Mouse (Mus musculus) erythroid progenitor cell, adult 5-6 weeks (primary cell): Measurements from ENCODE around the gene Kdm5a. TPM values are rescaled to one million over a fixed set of nuclear protein-coding genes. Genes with fewer than 3 reads are reported as not detected.

ENCODE experiments used
- ATAC-seq: replicated peaks from 2 replicates; pipeline ENCODE4 v1.8.0; 2016; ENCODE audit warnings: moderate number of reproducible peaks, mild to moderate bottlenecking, moderate TSS enrichment, inconsistent platforms; ENCODE audit not compliant: poor library complexity, low FRiP score, severe bottlenecking
- total RNA-seq, 2 experiments: library from RNA; stranded (forward) in 1 of 2; stranded (reverse) in 1 of 2; fragments of 150-400 nt in 1 of 2; fragments of 186-747, 209-891 nt in 1 of 2; gene quantifications; 2 replicates each; pipeline versions ENCODE4 v1.2.3 to v1.2.4; 2015 to 2017; ENCODE audit warnings: low replicate concordance in 2 of 2

Kdm5a gene
- total RNA-seq, 2 experiments from 2014 or later: 44.4 to 109 TPM

DNA sequence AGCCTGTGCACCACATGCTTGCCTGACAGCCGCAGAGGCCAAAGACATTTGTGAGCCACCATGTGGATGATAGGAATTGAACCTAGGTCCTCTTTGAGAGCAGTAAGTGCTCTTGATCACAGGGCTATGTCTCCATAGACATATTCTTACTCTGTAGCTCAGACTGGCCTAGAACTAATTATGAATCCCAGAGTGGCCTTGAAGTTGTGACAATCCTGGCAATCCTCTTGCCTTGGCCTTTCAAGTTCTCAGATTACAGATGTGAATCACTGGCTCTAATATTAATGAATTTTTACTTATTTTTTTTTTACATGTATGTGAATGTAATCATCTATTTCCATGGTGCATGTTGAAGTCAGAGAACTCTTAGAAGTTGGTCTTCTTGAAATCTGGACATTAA is 40.0 kb downstream of the Kdm5a start:
- ATAC-seq: no peak

DNA sequence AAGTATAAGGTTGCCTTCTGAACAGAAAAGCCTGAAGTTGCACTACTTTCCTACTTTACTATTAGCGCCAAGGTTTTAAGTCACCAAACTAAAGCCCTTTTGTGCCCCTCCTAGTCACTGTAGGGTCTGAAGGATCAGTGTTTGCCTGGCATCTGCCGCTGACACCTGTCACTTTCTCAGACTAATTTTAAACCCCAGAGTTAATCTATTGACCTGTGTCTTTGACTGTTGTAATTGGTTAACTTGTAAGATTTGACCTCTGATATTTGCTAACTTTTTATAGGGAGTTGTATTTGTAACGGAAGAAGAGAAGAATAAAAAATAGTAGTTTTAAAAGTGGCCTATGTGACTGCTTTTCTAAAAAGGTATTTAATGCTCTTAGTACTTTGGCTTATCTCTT is 74.2 kb downstream of the Kdm5a start:
- ATAC-seq: no peak

GRCm38 (mm10) chr6:120442171-120442749 is 78.3 kb downstream of the Kdm5a start:
- ATAC-seq: no peak

DNA sequence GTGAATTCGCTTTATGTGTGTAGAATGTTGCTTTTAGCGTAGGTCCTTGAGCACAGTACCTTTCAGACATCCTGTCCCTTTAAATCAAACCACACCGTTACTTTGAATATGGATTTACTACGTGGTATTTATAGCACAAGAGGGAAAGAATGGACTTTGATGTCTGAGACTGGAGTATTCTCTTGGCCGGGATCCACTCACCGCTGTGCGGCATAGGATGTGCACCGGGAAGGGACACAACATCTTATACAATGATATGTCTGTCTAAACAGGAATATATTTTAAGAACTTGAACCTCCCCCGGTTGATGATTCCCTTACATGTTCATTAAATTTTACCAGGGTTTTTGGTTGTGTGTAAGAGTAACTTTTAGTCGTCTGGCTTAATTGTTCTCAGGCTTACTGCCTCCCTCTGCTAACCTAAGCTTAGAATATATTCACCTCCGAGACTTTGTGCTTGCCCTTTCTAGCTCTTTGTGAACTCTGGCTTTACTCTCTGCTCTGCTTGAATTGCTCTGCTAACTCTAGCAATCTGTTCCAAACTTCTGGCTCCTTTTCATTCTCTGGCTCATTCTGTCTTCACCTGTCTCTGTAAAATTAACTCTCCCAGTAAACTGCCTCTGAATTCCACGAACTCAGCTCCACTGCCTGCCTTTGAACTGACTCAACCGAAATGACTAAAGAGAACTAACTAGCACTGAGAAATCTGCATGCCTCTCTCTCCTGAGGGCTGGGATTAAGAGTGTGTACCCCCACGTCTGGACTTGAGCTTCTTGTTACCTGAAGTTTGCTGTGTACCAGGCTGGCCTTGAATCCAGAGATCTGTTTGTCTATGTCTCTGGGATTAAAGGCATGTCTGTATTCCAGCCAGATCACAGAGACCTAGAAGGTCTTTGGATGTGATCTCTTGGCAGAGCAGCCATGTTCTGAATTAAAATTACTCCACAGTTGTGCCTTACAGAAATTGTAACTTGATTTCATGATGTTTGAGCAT is 79.7 kb downstream of the Kdm5a start:
- ATAC-seq: no peak

GRCm38 (mm10) chr6:120450208-120450607 is 86.3 kb downstream of the Kdm5a start:
- ATAC-seq: no peak

GRCm38 (mm10) chr6:120452384-120453102 is 88.6 kb downstream of the Kdm5a start:
- ATAC-seq: no peak

DNA sequence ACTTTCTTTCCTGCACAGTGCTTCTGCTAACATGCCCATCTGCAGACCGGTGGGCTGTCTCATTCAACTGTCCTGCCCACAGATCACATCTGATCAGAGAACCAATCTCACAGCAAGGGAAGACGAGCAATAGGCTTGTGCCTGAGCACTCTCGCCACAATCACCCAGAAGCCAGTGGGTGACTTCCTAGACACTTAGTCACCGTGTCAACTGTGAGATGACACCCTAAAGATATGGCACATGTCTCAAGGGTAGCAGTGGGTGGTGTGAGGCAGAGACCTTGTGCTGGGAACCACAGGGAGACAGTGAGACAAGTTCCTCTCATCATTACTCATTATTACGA is 89.2 kb downstream of the Kdm5a start:
- ATAC-seq: no peak

DNA sequence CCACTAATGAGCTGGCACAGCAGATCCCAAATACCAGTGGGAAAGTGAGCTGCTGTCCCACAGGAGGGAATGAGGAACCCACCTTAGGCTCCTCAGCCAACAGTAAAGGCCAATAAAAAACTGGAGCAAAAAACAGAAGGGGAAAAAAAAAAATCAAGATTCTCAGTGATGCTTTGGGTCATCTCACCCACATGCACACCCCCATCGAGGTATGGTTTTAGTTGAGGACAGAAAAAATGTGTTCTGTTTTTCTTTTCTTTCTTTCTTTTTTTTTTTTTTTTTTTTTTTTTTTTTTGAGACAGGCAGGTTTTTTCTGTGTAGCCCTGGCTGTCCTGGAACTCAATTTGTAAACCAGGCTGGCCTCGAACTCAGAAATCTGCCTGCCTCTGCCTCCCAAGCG is 89.6 kb downstream of the Kdm5a start:
- ATAC-seq: no peak

- ATAC-seq: no peak
Observed at GRCm38 (mm10) chr6:120454627-120455077, 90.7 kb downstream of the Kdm5a start.

- ATAC-seq: no peak
Observed at GRCm38 (mm10) chr6:120457074-120457473, 93.2 kb downstream of the Kdm5a start.

GRCm38 (mm10) chr6:120457751-120458150 is 93.8 kb downstream of the Kdm5a start:
- no peak for ATAC-seq

DNA sequence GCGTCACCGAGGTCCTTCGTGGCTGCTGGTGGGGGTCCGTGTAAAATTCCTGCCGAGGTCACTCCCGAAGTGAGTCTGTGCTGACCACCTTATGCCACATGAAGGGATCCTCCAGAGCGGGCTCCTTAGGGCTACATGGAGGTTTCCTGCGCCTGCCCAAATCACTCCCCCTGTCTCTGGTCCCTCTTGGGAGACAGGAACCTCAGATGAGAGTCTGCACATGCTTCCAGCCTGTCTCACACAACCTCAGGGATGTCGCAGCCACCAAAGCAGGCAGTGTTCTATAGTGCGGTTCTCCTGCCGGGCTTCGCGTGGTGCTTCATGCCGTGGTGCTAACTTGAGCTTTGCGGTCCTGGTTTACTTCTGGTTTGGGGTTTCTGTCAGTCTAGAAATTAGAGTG is 97.3 kb downstream of the Kdm5a start:
- ATAC-seq: no peak

DNA sequence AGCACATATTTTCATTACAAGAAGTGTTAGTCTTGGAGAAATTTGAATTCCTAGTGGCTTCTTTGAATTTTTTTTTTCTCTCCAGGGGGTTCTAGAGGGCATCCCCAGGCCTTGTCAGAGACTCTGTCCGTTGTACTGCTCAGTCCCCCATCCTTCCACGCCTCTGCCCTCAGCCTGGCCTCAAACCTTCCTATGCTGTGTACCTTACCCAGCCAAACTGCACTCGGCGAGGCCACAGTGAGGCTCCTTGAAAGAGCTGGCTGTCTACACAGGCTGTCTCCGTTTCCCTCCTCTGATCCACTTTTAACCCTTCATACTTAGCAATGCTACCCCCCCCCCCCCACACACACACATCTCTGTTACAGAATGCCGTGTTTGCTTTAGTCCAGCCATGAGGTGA is 98.3 kb downstream of the Kdm5a start:
- ATAC-seq: no peak

GRCm38 (mm10) chr6:120463086-120463871 is 99.4 kb downstream of the Kdm5a start, which contains the start of gene Il17ra:
Il17ra (plus strand) TSS chr6:120463247.
- ATAC-seq: peak; percentile 82

DNA sequence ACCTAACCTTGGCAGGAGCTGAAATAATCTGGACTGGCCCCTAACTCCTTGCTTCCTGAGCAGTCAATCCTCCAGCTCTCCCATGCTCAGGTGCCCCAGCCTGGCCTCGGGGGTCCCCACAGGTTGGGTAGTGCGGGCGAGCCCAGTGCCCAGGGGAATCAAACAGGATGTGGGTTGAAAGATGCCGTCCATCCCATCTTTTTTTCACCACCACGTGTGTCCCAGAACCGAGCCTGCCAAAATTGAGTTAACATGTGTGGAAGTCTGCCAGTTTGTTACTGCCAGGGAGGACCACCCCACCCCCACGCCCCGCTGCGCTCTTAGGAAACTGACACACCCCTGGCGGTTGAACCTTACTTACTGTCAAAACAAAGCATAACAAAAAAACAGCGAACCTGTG is 100.0 kb downstream of the Kdm5a start:
- peak; percentile 68 for ATAC-seq

DNA sequence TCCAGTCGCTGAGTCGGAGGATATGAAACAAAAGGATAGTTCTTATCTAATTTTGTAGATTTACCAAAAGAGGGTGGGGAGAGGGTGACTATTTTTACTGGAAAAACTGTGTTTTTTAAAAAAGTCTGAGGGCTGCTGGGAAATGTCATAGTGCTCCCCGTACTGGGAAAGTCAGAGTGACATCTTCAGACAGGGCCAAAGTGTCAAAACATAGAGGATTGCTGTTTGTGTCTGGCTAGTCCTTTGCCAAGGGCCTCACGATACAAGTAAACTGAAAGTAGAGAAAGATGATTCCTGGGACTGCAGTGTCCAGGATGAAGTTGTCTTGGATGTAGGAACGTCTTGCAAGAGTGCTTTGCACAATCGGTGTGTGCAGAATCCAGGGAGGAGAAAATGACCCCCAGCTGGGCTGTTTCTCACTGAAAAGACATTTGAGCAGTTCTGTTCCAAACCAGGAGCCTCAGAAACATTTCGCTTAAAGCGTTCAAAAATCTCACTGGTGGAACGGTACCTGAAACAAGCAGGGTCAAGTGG is 100.5 kb downstream of the Kdm5a start:
- ATAC-seq: no peak

DNA sequence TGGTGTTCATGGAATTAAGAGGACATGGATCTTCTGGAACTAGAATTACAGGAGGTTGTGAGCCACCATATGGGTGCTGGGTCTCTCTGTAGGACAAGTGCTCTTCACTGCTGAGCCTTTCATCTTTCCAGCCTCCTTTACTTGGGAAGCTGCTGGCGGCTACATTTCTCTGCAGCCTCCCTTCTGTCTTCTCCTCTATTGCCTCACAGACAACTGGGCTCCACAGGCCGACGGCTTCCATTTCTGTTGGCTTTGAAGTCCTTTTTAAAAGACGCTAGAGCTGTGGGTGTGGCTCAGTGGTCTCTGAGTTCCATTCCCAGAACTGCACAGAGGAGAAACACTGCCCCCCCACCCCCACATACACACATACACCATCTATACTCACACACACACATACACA is 101.5 kb downstream of the Kdm5a start:
- ATAC-seq: no peak

GRCm38 (mm10) chr6:120466609-120467329 is 102.8 kb downstream of the Kdm5a start:
- no peak for ATAC-seq

- no peak for ATAC-seq
Observed at GRCm38 (mm10) chr6:120468259-120468658, 104.3 kb downstream of the Kdm5a start.
